Mouse (Mus musculus) cerebellum, adult 2 months (tissue): ENCODE measurements around the gene Faf1. TPM values are rescaled to one million over a fixed set of nuclear protein-coding genes. Genes with fewer than 3 reads are reported as not detected.

Experiments
- DNase-seq, 2 experiments: peaks; one replicate each; pipeline ENCODE4 v3.0.0; 2021
- H3K27ac ChIP-seq: fragments of 200-500 bp; 2 replicates; pipeline ENCODE4 v1.5.1; 2012; ENCODE audit warnings: low read length, control low read depth, inconsistent platforms; ENCODE audit not compliant: insufficient read depth
- H3K27me3 ChIP-seq: fragments of 200-500 bp; 2 replicates; pipeline ENCODE4 v1.6.1; 2012; ENCODE audit warnings: inconsistent platforms, mild to moderate bottlenecking, low read length, moderate library complexity; ENCODE audit not compliant: control insufficient read depth, insufficient read depth
- H3K4me1 ChIP-seq: fragments of 200-500 bp; 2 replicates; pipeline ENCODE4 v1.6.1; 2011; ENCODE audit warnings: low read length; ENCODE audit not compliant: control insufficient read depth, insufficient read depth
- H3K4me3 ChIP-seq: fragments of 200-500 bp; replicated peaks from 2 replicates; pipeline ENCODE3; 2011; ENCODE audit warnings: mild to moderate bottlenecking, low read depth, low read length, control low read depth; ENCODE audit not compliant: insufficient read depth
- CTCF ChIP-seq: fragments of 200-500 bp; IDR thresholded peaks from 2 replicates; pipeline ENCODE4 v1.5.1; 2011; ENCODE audit warnings: low read depth, mild to moderate bottlenecking, control low read depth, low read length, moderate library complexity, borderline replicate concordance; ENCODE audit not compliant: insufficient read depth
- POLR2A ChIP-seq: fragments of 200-500 bp; IDR thresholded peaks from 2 replicates; pipeline ENCODE4 v1.6.1; 2011; ENCODE audit warnings: low read length, control low read depth, borderline replicate concordance; ENCODE audit not compliant: insufficient read depth
- WGBS: fragments of 180-500 bp; shearing (Covaris S2); methylation state at CpG from one replicate; pipeline ENCODE4 v1.1.7; 2018; 5-methylcytosine and 5-hydroxymethylcytosine counted together
- polyA plus RNA-seq: library from polyadenylated mRNA; depleted of rRNA; stranded (reverse); fragments of >200 nt; gene quantifications from 2 replicates; pipeline ENCODE4 v1.2.3, GENCODE M21; 2012

Faf1 gene
- polyA plus RNA-seq, 1 experiment, result 20.9 TPM

DNA sequence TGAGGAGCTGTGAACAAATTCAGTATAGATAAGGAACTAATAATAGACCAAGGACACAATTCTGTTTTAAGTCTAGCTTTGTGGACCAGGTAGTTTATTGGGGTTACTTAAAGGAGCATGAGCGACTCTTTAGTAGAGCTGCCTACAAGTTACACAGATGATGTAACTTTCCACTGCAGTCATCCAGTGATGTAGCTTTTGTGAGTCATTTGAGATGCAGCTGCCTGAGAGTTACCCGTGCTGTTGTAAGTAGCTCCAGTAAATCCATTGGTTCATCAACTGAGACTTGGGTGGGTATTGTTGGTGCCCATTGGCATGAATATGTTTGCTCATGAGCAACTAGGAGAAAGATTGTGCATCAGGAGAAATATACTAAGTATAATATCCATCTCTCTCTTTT, 29.0 kb downstream of the Faf1 start:
- DNase-seq, result no peak
- Histone ChIP-seq H3K4me1 (0 out of 2 replicates have a peak, but pooled peaks cover 2% of the 10 kb centered on the region), H3K27me3 (no peaks in the 10 kb centered on the region), H3K27ac (no peak overlapping the region), H3K4me3 (no peak overlapping the region)
- WGBS, result 87% methylated on average over 2 of the region's 2 CpGs
- TF ChIP-seq CTCF (no peak), POLR2A (no peak)

DNA sequence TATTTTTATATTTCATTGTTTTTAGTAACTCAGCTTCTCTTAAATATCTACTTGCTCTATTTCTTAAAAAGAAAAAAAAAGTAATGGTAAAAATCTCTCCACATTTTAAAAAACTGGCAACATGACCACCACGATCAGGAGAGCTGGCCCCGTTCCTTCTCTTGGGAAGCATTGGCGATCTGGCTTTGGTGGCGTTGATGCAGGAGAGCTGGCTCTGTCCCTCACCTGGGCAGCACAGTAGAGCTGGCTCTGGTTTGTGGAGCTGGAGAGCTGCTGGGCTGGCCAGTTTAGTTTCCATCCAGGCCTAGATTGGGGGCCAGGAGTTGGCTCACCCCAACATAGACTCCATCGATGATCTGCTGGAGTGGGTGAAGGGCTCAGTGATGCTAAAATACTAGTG, 42.9 kb downstream of the Faf1 start:
- H3K4me3 ChIP-seq, result no peak overlapping the region
- peak; percentile 36 to 52 for DNase-seq
- 0 out of 2 replicates have a peak, but pooled peaks cover 3% of the 10 kb centered on the region for H3K4me1 ChIP-seq
- TF ChIP-seq CTCF, result no peak
- TF ChIP-seq POLR2A, result no peak
- WGBS, result 14% methylated on average over 5 of the region's 5 CpGs
- no peaks in the 10 kb centered on the region for H3K27me3 ChIP-seq
- H3K27ac ChIP-seq, result no peak overlapping the region

DNA sequence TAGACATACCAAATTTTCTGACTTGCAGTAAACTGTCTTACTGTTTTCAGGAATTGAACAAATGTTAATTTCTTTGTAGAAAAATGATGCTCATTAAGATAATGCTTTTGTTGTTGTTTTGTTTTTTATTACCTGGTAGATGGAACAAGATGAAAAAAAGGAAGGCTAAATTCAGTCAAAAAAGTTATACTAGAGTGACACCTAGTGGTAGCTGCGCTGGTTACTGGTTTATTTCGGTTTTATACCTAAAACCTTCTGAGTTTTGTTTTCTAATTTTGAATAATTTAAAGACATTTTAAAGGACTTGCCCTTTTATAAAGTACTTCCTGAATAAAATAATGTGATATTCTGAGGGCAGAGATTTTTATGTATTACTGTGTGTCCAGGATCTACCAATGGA, 52.9 kb downstream of the Faf1 start:
- Histone ChIP-seq H3K4me1 (no peaks in the 10 kb centered on the region; the same call in 1 of the 2 replicates), H3K4me3 (no peak overlapping the region), H3K27me3 (no peaks in the 10 kb centered on the region), H3K27ac (no peak overlapping the region)
- 6% methylated on average over 2 of the region's 2 CpGs for WGBS
- DNase-seq, result peak in 1 of 2 experiments; percentile 32
- TF ChIP-seq POLR2A (no peak), CTCF (0 out of 2 replicates have a peak, but pooled peaks have one; percentile 23)

GRCm38 (mm10) chr4:109735754-109736153, 59.4 kb downstream of the Faf1 start:
- H3K27me3 ChIP-seq, result no peaks in the 10 kb centered on the region
- no peak overlapping the region for H3K4me3 ChIP-seq
- peaks cover 4% of the 10 kb centered on the region; the same call in 1 of the 2 replicates for H3K4me1 ChIP-seq
- no peak for TF ChIP-seq CTCF
- no peak for TF ChIP-seq POLR2A
- no peak overlapping the region for H3K27ac ChIP-seq
- WGBS, result 0% methylated on average over 1 of the region's 1 CpGs
- peak; percentile 58 to 76 for DNase-seq

DNA sequence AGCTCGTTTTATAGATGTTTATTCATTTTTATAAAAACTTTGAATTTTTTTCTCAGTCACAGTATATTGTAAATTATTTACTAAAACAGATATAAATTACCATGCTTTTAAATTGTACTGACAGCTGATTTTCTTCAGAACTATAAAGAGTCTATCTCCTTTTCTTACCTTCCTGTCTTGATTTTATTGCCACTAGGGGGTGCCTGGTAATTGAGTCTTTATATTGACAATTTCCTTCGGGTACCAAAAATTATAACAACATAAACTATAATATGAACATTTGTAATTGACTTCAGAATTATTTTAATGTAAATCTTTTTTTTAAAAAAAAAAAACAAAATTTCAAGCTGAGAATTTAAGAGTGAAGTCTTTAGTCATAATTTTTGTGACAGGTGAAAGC, 67.6 kb downstream of the Faf1 start:
- no peak for TF ChIP-seq CTCF
- no peak for TF ChIP-seq POLR2A
- DNase-seq, result no peak
- 74% methylated on average over 2 of the region's 2 CpGs for WGBS
- no peaks in the 10 kb centered on the region for H3K27me3 ChIP-seq
- no peaks in the 10 kb centered on the region for H3K4me1 ChIP-seq
- H3K4me3 ChIP-seq, result no peak overlapping the region
- H3K27ac ChIP-seq, result no peak overlapping the region

DNA sequence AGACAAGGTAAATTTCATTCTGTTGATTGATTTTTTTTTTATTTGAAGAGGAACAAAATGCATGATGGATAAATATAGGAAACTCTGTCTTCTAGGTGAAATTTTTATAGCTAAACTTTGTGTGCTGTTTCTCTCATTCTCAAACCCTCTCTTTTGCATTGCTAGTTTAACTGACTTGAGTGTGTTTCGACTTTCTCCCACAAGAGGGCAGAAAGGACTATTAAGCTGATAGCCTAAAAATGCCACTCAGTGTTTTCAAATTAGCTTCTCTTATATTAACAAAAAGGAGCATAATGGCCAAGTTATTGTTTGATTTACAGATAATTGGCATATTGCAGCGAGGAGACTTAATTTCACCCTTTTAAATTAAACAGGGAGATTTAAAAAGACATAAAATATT, 82.6 kb downstream of the Faf1 start:
- H3K4me1 ChIP-seq, result 0 out of 2 replicates have a peak, but pooled peaks cover 3% of the 10 kb centered on the region
- WGBS, result 52% methylated on average over 2 of the region's 2 CpGs
- no peak overlapping the region for H3K4me3 ChIP-seq
- no peaks in the 10 kb centered on the region for H3K27me3 ChIP-seq
- TF ChIP-seq POLR2A, result no peak
- peak; percentile 36 for TF ChIP-seq CTCF
- peak in 1 of 2 experiments; percentile 31 for DNase-seq
- H3K27ac ChIP-seq, result no peak overlapping the region

- WGBS, result 80% methylated on average over 2 of the region's 2 CpGs
- H3K4me1 ChIP-seq, result no peaks in the 10 kb centered on the region
- TF ChIP-seq POLR2A (no peak), CTCF (no peak)
- DNase-seq, result no peak
- H3K27ac ChIP-seq, result no peak overlapping the region
- no peaks in the 10 kb centered on the region for H3K27me3 ChIP-seq
- H3K4me3 ChIP-seq, result no peak overlapping the region
These were observed 83.5 kb downstream of the Faf1 start for GRCm38 (mm10) chr4:109759901-109760300.

GRCm38 (mm10) chr4:109760501-109760900, 84.1 kb downstream of the Faf1 start:
- no peak for TF ChIP-seq POLR2A
- TF ChIP-seq CTCF, result no peak
- no peak overlapping the region for H3K4me3 ChIP-seq
- 81% methylated on average over 3 of the region's 3 CpGs for WGBS
- H3K27me3 ChIP-seq, result no peaks in the 10 kb centered on the region
- no peaks in the 10 kb centered on the region for H3K4me1 ChIP-seq
- DNase-seq, result no peak
- no peak overlapping the region for H3K27ac ChIP-seq
